Comparison of ENCODE assay signal across 29 mouse cellular contexts in the genomic region with DNA sequence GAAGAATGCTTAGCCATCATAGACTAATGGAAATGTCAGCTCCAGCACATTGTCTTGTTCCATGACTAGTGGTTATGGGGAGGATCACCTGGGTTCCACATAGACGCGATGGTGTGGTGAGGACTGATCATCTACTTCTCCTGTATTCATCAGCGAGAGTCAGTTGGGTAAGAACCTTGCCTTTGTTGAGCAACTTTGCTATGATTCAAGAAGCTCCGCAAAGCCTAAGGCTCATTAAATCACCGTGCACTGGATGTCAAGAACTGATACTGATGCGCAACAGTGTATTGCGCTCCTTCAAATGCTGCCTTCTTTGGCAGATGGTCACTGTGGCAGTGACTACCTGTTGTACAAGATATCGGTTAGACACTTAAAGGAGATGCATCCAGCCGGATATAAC. TPM values are rescaled to one million over a fixed set of nuclear protein-coding genes. Genes with fewer than 3 reads are reported as not detected.
"Had no signal": no experiment of that assay in that cellular context is flagged by ENCODE, and none has a peak within 500 bp of the region (broad histone marks: within the 10 kb centered on the region; RNA-seq: fewer than 3 reads in every experiment).

No protein-coding gene starts in this region.

- DNase-seq: forebrain, postnatal 0 days; gastrocnemius, postnatal 25 days; heart, adult 18-20 months; heart, postnatal 14 days; heart, postnatal 36 days; kidney, adult 11 months; kidney, adult 2 months; kidney, adult 9 months; kidney, postnatal 25 days; kidney, postnatal 4 days; layer of hippocampus, postnatal 36 days; left cerebral cortex, postnatal 4 days had no signal

- H3K27ac ChIP-seq: heart, embryonic 10.5 days; hindbrain, embryonic 13.5 days; hindbrain, embryonic 15.5 days; hindbrain, postnatal 0 days; kidney, embryonic 15.5 days; kidney, postnatal 0 days; layer of hippocampus, adult 2 months; limb, embryonic 13.5 days; limb, embryonic 15.5 days; liver, embryonic 12.5 days; liver, embryonic 14.5 days had no signal

- ATAC-seq: forebrain, postnatal 0 days; hindbrain, postnatal 0 days; intestine, embryonic 16.5 days; liver, embryonic 12.5 days had no signal

- H3K4me3 ChIP-seq: heart, embryonic 10.5 days; heart, embryonic 12.5 days; hindbrain, embryonic 13.5 days; hindbrain, embryonic 15.5 days; kidney, embryonic 15.5 days; layer of hippocampus, adult 2 months; limb, embryonic 13.5 days; limb, embryonic 15.5 days; liver, embryonic 12.5 days had no signal

RNA-seq across cellular contexts. Expression of a gene that starts 5.3 kb away (rescaled TPM):
- total RNA-seq: gastrocnemius, adult 8-10 months; gastrocnemius, postnatal 25 days; heart, adult 18-20 months; heart, adult 8-10 months; heart, postnatal 36 days; hematopoietic stem cell, adult 5-6 weeks had no signal

RNA-seq across cellular contexts. Expression of a gene that starts 53.3 kb away (rescaled TPM):
- total RNA-seq: forebrain, postnatal 0 days; hematopoietic stem cell, adult 5-6 weeks; liver, adult 2 months had no signal
